Mouse (Mus musculus) adrenal gland, adult 8-10 months (tissue): ENCODE data around the gene Trim72. TPM values are rescaled to one million over a fixed set of nuclear protein-coding genes. Genes with fewer than 3 reads are reported as not detected.

Experiments used
- DNase-seq: peaks from one replicate; pipeline ENCODE4 v3.0.0; 2022
- total RNA-seq, 4 experiments: library from RNA; stranded (reverse); gene quantifications; 2 replicates each; pipeline ENCODE4 v1.2.4; 2022

Gene Trim72
- total RNA-seq, result under 1 TPM in 3 of 4 experiments, not detected in 1; 0.12 to 0.31 (median 0.24) TPM

DNA sequence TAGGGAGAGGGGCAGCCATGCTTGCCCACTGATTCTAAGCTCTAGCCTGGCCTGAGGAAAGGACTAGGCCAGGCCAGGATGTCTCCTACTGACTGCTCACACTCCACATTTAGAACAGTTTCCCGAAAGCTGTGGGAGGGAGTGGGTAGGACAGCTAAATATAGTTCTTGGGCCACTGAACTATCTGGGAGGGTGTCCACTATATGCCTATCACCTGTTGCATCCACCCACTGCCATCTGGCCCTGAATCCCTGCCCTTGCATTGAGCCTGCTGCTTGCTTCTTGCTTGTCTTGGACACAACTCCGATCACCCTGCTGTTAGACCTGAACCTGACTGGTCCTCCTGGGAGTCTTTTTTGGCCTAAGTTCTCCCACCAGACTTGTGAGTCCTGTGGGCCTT is at the start of gene Trim72:
TSS of gene Trim72 (plus strand) at position 262 of the 400 bp plus-strand sequence.
- no peak for DNase-seq

DNA sequence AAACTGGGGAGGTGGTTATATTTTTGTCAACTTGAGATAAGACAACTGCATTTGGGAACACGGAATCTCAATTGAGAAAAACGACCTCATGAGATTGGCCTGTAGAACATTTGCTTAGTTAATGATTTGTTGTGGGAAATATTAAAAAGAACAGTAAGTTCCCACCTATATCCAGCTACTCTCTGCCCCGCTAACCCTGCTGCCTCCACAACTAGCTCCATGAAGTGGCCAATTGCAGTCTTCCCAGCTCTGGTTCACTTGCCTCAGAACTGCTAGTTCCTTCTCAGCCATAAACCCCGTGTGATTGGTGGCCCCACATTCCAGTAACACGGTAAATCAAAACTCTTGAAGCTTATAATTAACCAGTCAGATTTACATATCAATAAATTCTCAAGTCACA is 44.4 kb upstream of the Trim72 start:
- no peak for DNase-seq

DNA sequence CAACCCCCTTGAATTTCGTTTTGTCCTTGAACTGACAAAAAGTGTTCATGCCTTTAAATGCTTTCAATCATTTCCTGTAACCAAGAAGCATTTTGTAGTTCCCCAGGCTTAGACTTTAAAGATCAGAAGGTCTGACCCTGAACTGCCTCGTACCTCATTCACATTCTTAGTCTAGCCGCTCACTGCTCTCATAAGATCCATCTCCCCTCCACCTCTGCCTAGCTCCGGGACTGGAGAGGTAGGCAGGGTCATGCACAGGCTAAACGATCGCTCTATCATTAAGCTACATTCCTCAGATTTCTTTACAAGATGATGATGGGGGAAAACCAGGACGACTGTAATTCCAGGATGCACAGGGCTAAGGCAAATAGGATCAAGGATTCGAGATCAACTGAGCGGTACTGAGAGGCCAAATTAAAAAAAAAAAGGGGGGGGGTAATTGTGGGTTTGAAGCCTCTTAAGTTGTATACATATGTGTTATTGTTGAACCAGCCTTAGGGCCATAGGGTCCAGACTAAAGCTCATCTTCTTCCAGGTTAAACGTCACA is 37.3 kb upstream of the Trim72 start:
- peak; percentile 13 for DNase-seq

DNA sequence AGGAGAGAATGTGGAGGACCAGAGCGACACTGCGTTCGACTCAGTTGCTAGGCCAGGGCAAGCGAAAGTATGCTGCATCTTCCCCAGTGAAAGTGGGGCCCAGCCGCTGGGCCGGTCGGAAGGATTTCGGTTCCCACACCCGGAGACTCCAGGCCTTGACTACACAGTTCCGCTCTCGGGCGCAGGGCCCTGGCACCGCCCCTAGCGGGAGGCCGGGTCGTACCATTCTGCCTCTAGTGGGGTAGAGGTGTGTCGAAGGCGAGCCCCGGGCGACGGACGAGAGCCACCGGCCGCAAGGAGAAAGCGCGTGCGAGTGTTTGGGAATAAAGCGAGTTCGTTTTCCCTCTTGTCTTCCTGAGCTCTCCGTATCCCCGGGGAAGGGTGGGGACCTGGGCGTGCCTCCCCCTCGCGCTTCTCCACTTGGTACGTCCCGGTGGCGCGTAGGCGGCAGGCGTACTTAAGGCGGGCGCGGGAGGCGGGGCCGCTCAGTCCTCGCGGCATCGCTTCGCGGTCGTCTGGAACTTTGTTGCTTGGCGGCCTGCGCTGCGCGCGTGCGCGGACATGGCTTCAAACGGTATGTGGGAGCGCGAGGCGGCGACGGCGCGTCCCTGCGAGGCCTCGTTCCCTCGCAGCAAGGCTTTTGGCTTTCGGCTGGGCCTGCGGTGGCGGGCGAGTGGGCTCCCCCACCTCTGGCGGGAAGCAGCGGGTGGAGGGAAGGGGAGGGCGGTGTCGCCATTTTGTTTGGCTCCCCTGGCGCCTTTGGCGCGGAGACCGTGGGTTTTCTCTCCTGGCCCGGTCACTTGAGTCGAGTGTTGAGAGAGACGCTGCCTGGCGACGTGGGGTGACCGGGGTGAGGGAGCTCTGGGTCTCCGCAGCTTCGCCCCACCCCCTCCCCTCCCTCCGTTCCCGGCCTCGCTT is 36.5 kb upstream of the Trim72 start, which contains the start of gene Fus:
TSS of gene Fus (plus strand) at position 454 of the 918 bp plus-strand sequence.
- DNase-seq, result peak; percentile 90

DNA sequence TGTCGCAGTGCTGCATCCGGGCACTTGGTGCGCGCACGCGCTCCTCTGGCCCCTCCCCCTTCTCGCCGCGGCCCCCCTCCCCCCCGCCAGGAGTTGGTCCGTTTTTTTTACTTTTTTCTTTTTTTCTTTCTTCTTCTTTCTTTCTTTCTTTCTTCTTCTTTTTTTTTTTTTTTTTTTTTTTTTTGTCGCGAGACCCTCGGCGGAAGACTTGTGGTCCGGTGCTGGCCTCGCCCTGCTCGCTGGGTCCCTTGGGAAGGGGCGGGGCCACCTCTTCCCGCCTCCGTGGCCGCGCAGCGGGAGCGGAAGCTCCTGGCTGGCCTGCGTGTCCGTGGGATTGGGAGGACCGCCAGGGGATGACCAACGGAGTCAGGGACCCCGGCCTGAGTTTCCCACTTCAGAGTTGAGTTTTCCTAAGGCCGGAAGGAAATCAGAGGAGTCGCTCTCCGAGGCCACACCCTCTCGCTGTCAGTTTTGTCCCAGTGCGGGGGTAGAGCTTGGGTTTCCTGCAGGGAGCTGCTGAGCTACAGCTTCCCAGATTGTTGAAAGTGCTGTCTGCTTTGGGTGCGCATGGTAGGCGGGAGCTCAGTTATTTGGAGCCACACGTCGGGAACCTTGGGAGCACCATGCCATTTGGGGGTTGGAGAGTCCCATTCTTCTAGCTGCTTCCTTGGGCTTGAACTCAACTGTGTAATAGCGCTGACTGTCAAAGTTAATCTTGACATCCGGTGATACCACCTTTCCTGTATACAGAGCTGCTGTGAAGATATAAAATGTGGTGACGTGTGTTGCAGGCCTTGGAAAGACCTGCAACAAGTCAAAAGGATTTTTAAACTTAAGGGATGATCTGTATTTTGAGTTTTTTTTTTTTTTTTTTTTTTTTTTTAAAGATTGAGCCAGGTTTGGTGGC is 35.6 kb upstream of the Trim72 start:
- DNase-seq, result peak; percentile 73

DNA sequence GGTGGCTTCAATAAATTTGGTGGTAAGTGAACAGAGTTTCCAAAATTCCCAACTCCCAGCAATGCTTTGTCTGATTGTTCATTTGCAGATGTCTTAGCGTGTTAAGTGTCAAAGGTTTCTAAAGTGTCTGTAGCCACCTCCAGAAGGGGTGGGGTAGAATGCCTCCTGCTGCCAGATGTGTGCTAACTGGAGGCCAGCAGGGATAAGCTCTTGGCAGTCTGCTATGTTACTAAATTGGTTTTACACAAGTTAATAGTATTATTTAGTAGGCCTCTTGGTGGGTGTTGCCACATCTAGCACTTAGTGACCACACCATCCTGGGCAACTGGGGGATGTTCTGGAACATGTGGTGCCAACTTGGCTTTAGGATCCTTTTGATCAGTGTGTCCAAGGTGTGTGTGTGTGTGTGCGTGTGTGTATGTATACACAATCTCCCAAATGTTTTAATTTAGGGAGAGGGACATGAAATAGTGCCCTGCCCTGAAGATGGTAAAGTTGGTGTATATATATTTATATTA is 29.3 kb upstream of the Trim72 start:
- DNase-seq, result no peak

DNA sequence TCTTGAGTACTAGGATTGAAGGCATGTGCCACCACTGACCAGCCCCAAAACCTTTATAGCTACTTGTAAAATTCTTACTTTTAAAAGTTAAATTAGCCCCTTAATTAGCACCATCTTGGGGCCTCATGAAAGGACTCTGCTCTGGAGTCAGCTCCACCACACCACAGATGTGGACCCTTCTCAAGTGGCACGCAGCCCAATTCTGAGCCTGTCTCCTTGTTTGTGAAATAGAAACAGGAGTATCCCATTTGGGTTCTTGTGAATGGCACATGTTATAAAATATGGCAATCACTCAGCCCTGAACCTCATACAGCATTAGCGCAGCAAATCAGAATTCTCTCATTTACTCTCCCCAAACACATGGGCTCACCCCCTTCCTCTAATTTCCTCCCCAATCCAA is 24.9 kb upstream of the Trim72 start:
- DNase-seq, result no peak

DNA sequence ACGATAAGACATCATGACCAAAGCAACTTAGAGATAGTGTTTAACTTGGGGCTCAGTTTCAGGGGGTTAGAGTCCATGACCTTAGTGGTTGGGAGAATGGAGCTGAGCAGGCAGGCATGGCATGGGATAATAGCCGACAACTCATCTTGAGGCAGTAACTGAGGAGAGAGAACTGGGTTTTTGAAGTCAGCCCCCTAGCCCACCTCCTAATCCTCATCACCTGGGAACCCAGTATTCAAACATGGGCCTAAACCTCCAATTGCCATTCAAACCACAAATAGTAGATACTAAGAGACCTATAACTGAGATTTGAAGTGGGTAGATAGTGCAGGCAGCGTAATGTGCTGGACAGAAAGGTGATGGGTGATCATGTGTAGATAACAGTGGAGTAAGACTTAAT is 23.1 kb upstream of the Trim72 start:
- DNase-seq, result no peak

DNA sequence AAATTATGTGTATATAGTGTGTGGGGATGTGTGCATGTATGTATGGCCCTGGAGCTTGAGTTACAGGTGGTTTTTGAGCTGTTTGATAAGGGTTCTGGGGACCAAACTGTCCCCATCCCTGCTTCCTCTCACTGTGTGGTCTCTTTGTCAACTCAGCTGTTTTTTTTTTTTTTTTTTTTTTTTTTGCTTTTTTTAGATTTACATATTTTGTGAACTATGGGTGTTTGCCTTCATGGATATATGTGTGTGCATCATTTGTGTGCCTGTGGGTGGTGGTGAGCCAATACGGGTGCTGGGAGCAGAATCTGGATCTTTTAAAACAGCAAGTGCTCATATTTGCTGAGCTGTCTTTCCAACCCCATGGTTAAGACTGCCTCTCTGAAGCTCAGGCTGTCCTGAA is 14.8 kb upstream of the Trim72 start:
- no peak for DNase-seq

DNA sequence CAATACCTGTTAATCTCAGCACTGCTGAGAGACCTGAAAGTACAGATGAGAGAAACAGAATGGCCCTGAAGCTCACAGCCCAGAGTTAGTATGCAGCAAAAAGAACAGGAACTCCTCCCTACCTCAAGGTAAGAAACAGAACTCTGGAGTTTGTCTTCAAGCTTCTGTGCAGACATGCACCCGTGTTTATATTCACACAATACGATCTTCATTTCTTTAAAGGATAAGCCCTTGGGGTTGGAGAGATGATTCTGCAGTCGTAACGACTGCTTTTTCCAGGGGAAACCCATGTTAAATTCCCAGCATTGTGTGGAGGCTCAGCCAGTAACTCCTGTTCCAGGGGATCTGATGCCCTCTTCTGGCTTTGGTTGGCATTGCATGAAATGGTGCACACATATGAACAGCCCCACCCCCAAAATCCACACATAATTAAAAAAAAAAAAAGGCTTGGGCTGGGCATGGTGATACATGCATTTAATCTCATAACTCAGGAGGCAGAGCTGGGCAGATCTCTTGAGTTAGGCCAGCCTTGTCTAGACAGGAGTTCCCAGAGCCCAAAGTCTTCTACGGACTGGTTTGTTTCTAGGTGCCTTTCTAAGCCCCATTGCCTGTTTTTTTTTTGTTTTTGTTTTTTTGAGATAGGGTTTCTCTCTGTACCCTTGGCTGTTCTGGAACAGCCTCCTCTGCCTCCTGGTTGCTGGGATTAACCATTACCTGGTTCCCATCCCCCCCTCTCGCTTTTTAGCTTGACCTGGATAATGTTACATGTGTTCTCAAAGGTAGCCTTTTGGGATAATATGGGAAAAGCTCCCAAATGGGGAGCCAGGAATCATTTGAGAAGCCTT is 11.9 kb upstream of the Trim72 start:
- DNase-seq, result peak; percentile 47

DNA sequence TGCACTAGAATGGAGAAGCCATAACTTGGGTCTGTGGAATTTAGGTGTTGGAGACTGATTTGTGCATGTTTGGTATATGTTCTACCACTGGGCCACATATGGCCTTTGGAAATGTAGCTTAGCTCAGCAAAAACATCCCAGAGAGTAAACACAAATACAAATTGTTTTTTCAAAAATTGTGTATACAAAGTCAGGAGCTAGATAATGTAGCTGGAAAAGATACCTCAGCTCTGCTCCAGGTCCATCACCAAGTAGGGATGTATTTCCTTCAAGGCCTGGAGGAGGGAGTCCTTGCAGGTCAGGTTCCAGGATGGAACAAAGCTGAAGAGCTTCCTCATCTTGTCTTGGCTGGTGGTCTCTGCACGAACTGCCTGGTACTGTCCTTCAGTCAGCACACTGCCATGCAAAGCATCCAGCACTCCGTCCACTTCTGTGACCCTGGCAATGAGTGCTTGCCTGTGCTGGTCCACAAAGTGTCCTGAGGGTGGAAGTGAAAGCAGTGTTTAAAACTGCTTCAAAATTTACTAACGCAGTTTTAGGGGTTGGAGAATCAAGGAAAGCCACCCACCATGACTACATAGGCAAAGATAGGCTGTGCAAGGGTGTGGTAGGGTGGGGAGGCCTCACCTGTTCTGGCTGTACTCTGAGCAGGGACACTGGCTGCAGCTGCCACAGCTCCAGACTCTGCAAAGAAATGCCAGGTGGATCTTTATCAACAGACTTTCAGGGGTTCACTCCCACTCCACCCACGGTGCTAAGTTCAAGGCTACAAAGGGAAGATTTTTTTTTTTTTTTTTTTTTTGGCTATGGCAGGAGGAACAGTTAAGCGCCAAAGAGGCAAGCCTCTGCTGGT is 11.0 kb upstream of the Trim72 start:
- DNase-seq, result no peak

DNA sequence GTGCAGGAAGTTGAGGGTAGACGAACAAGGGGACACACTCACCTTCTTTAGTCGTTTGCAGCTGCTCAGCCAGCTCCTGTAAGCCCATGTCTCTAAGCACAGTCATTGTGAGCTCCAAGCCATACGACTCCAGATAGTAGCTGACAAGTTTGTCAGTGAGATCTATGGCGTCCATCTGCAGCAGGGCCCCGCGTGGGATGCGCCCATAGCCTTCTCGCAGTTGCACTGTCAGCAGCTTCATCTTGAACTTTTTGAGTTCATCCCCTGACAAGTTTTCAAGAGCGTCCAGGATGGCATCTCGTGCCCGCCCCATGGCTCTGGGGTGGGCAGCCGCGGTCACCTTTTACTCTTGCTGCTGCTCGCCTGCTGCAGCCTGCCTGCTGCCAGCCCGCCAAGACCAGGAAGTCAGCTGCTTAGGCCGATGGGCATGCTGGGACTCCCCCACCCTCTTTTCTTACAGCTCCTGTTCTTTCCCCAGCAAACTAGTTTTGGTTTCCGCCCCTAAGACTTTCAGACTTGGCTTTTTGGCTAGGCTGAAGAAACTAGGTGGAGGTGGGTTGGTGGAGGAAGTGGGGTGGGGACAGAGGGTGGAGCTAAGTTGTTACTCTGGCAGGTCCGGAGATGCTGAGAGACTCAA is 10.3 kb upstream of the Trim72 start, which contains the start of gene Pycard:
TSS of gene Pycard (minus strand) at position 527 of the 637 bp plus-strand sequence.
- no peak for DNase-seq

DNA sequence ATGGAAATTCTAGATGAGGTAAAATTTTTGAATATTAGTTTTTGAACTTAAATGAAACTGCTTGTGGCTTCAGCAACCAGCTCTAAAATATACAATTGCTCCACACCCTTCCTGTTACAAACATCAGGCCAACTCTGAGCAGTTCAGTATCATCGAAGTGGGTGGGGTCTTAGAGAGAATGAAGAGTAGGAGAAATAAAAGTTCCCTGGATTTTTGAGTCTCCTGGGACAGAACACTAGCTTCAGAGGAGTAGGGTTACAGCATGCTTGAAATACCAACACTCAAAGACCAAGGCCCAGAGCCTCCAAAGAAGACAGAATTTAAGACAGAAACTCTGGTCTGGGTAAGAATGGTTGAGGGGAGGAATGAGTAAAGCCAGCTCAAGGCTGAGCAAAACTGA is 4.3 kb upstream of the Trim72 start:
- DNase-seq, result no peak

DNA sequence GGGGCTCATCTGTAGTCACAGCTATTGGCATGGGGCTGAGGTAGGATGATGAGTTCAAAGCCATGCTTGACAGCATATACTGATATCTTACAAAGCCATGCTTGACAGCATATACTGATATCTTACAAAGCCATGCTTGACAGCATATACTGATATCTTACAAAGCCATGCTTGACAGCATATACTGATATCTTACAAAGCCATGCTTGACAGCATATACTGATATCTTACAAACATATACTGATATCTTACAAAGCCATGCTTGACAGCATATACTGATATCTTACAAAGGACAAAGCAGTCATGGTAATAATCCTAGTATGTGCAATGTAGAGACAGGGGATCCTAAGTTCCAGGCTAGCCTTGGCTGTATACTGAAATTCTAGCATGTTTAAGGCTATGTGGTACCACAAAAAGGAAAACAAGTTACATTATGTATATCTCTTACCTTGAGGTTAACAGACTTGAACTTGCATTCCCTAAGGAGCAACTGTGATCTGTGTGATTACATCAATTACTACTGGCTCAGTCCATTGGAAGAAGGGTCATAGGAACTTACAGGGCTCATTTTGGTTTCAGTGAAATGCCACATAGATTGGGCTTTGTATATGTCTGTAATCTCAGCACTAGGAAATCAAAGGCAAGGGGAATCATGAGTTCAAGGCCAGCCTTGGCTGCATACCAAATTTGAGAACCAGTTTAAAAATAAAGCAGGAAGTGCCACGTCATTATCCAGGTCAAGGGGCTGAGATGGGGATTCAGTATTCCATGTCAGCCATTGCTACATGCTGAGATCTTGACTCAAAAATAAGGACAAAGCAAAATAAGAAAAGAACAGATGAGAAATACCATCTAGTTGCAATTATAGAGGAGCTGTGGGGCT is 3.4 kb upstream of the Trim72 start:
- peak; percentile 37 for DNase-seq

DNA sequence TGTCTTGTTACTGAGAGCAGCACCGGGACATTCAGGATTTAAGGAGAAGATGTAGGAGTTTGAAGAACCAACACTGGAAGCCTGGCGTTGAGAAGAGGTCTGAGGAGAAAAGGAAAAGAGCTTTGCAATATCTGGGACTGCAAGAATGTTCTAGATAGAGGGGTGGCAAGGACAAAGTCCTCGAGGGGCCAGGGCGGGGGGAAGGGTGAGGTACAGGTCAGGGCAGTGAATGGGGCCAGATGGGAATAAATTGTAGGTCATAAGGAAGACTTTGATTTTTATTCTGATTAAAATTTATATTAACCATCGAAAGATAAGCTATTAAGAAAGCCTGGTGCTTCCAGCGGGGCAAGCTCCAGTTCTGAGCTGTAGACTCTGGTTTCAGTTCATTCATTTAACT is 651 bp upstream of the Trim72 start:
- no peak for DNase-seq

DNA sequence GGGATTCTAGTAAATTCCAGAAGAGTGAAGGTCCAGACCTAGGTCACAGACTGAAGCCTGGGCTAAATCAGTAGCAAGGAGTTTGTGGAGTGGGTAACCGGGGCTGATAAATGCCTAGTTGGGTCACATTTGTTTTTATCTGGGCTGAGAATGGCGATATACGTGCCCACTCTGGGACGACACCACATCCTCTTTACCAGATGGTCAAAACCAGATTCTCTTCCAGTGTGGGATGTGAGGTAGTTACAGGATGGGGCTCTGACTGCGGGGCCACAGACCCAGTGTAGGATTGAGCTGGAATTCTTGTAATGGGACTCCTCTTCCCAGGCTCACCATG is 369 bp downstream of the Trim72 start:
- no peak for DNase-seq

DNA sequence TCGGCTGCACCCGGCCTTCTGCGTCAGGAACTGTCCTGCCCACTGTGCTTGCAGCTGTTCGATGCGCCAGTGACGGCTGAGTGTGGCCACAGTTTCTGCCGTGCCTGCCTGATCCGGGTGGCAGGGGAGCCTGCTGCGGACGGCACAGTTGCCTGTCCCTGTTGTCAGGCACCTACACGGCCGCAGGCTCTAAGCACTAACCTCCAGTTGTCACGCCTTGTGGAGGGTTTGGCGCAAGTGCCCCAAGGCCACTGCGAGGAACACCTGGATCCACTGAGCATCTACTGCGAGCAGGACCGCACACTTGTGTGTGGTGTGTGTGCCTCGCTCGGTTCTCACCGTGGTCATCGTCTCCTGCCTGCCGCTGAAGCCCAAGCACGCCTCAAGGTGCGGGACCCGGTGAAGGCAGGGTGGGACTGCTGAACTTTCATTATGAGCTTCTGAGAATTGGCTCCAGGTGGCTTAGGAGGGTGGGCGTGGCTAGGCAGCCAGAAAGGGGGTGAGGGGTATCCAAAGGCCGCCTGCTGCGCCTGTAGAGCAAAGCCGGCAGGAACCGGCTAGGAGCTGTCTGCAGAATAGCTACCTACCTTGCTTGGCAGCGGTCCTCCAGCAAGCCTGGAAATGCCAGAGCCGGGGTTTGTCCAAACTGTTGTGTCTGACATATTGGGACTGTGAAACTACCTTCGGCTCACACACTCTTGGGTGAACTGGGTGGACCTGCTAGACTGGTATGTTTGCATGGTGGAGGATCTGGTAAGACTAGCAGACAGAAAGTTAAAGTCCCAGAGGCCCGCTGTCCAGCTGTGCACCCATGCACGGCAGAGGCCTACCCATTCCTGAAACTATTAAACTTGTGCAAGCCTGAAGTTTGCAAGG is 976 bp downstream of the Trim72 start:
- no peak for DNase-seq

DNA sequence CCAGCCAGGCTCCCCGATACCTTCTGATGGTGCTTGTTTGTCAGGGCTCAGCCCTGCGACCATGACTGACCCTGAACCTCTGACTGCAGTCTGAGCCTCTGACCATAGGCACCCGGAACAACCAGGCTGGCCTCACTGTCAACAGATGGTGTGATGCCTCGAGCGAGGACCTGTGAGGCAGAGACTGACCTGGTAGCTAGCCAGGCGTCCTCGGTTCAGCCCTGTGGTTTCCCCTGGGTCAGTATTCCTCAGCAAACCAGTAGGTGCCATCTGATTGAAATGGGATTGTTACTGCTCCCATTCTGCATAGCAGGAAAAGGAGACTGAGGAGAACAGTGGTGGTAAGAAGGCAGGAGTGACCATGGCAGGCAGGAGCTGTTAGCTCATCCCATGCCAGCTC is 2.4 kb downstream of the Trim72 start:
- no peak for DNase-seq
